Mouse (Mus musculus): Measurements from ENCODE around the gene Olfr1. TPM values are rescaled to one million over a fixed set of nuclear protein-coding genes. Genes with fewer than 3 reads are reported as not detected.

Olfr1 gene
- not detected in 2 replicates for polyA plus RNA-seq (2012; rRNA removed)

GRCm38 (mm10) chr11:73399514-73399913, at the start of gene Olfr1:
Olfr1 (minus strand) TSS chr11:73399614.
- no peaks in the 10 kb centered on the region for H3K36me3 ChIP-seq (ENCODE audit: control insufficient read depth, insufficient read depth, low read length)
- H3K27ac ChIP-seq (ENCODE audit: insufficient read depth, low read length), result no peak within 1 kb of the TSS
- TF ChIP-seq POLR2A (IDR thresholded peaks at IDR 0.05; ENCODE audit: low read depth, low read length), result no peak
- no peak for TF ChIP-seq CTCF (IDR thresholded peaks at IDR 0.05; ENCODE audit: extremely low read depth, insufficient read depth, insufficient read length, insufficient replicate concordance)
- DNase-seq (ENCODE audit: low read depth in 1 of 2, low spot score in 2 of 2), result no peak
- H3K4me1 ChIP-seq (ENCODE audit: control insufficient read depth, insufficient read depth, insufficient read length), result no peaks in the 10 kb centered on the region
- H3K4me3 ChIP-seq (ENCODE audit: extremely low read depth, insufficient read depth, insufficient read length), result no peak within 1 kb of the TSS
- H3K27me3 ChIP-seq (ENCODE audit: control insufficient read depth, insufficient read depth, low read length), result no peaks in the 10 kb centered on the region

GRCm38 (mm10) chr11:73428377-73428776, 29.0 kb upstream of the Olfr1 start, which contains the start of gene Olfr378:
Olfr378 (minus strand) TSS chr11:73428477.
- H3K27ac ChIP-seq (ENCODE audit: insufficient read depth, low read length), result no peak within 1 kb of the TSS
- no peaks in the 10 kb centered on the region for H3K4me1 ChIP-seq (ENCODE audit: control insufficient read depth, insufficient read depth, insufficient read length)
- no peaks in the 10 kb centered on the region for H3K27me3 ChIP-seq (ENCODE audit: control insufficient read depth, insufficient read depth, low read length)
- no peak within 1 kb of the TSS for H3K4me3 ChIP-seq (ENCODE audit: extremely low read depth, insufficient read depth, insufficient read length)
- DNase-seq (ENCODE audit: low read depth in 1 of 2, low spot score in 2 of 2), result no peak
- WGBS, result 87% methylated on average over 1 of the region's 1 CpGs
- no peaks in the 10 kb centered on the region for H3K36me3 ChIP-seq (ENCODE audit: control insufficient read depth, insufficient read depth, low read length)
- TF ChIP-seq POLR2A (IDR thresholded peaks at IDR 0.05; ENCODE audit: low read depth, low read length) (no peak), CTCF (IDR thresholded peaks at IDR 0.05; ENCODE audit: extremely low read depth, insufficient read depth, insufficient read length, insufficient replicate concordance) (no peak)

- Histone ChIP-seq H3K36me3 (ENCODE audit: control insufficient read depth, insufficient read depth, low read length) (no peaks in the 10 kb centered on the region), H3K4me3 (ENCODE audit: extremely low read depth, insufficient read depth, insufficient read length) (no peak overlapping the region), H3K27me3 (ENCODE audit: control insufficient read depth, insufficient read depth, low read length) (no peaks in the 10 kb centered on the region), H3K27ac (ENCODE audit: insufficient read depth, low read length) (no peak overlapping the region), H3K4me1 (ENCODE audit: control insufficient read depth, insufficient read depth, insufficient read length) (no peaks in the 10 kb centered on the region)
- TF ChIP-seq POLR2A (IDR thresholded peaks at IDR 0.05; ENCODE audit: low read depth, low read length), result no peak
- TF ChIP-seq CTCF (IDR thresholded peaks at IDR 0.05; ENCODE audit: extremely low read depth, insufficient read depth, insufficient read length, insufficient replicate concordance), result no peak
- DNase-seq (ENCODE audit: low read depth in 1 of 2, low spot score in 2 of 2), result no peak
- 75% methylated on average over 4 of the region's 4 CpGs for WGBS
These were observed 4.0 kb downstream of the Olfr1 start for GRCm38 (mm10) chr11:73395374-73395773.

GRCm38 (mm10) chr11:73370946-73371345, 28.5 kb downstream of the Olfr1 start, which contains the start of gene Olfr376:
Olfr376 (plus strand) TSS chr11:73371246.
- Histone ChIP-seq H3K4me1 (ENCODE audit: control insufficient read depth, insufficient read depth, insufficient read length) (no peaks in the 10 kb centered on the region), H3K27me3 (ENCODE audit: control insufficient read depth, insufficient read depth, low read length) (no peaks in the 10 kb centered on the region), H3K27ac (ENCODE audit: insufficient read depth, low read length) (no peak within 1 kb of the TSS), H3K36me3 (ENCODE audit: control insufficient read depth, insufficient read depth, low read length) (no peaks in the 10 kb centered on the region), H3K4me3 (ENCODE audit: extremely low read depth, insufficient read depth, insufficient read length) (no peak within 1 kb of the TSS)
- no peak for DNase-seq (ENCODE audit: low read depth in 1 of 2, low spot score in 2 of 2)
- 86% methylated on average over 2 of the region's 2 CpGs for WGBS
- TF ChIP-seq CTCF (IDR thresholded peaks at IDR 0.05; ENCODE audit: extremely low read depth, insufficient read depth, insufficient read length, insufficient replicate concordance) (no peak), POLR2A (IDR thresholded peaks at IDR 0.05; ENCODE audit: low read depth, low read length) (no peak)

GRCm38 (mm10) chr11:73350483-73350882, 48.9 kb downstream of the Olfr1 start, which contains the start of gene Olfr20:
Olfr20 (plus strand) TSS chr11:73350783.
- Histone ChIP-seq H3K27ac (ENCODE audit: insufficient read depth, low read length) (no peak within 1 kb of the TSS), H3K27me3 (ENCODE audit: control insufficient read depth, insufficient read depth, low read length) (no peaks in the 10 kb centered on the region), H3K4me3 (ENCODE audit: extremely low read depth, insufficient read depth, insufficient read length) (no peak within 1 kb of the TSS), H3K4me1 (ENCODE audit: control insufficient read depth, insufficient read depth, insufficient read length) (no peaks in the 10 kb centered on the region), H3K36me3 (ENCODE audit: control insufficient read depth, insufficient read depth, low read length) (no peaks in the 10 kb centered on the region)
- TF ChIP-seq CTCF (IDR thresholded peaks at IDR 0.05; ENCODE audit: extremely low read depth, insufficient read depth, insufficient read length, insufficient replicate concordance), result no peak
- TF ChIP-seq POLR2A (IDR thresholded peaks at IDR 0.05; ENCODE audit: low read depth, low read length), result no peak
- DNase-seq (ENCODE audit: low read depth in 1 of 2, low spot score in 2 of 2), result no peak
- WGBS, result 47% methylated on average over 3 of the region's 3 CpGs

Other genes with a start within 250 kb of the Olfr1 start
- gene P2rx5, start 239.2 kb downstream of the Olfr1 start, polyA plus RNA-seq (2012; rRNA removed), result 0.22 and 0.28 TPM in 2 replicates
- gene Emc6, start 222.6 kb downstream of the Olfr1 start, polyA plus RNA-seq (2012; rRNA removed), result 27.2 and 42.2 TPM in 2 replicates
- 17.0 and 18.7 TPM in 2 replicates for gene Tax1bp3, start 222.5 kb downstream of the Olfr1 start, polyA plus RNA-seq (2012; rRNA removed)
- gene Ctns, start 200.6 kb downstream of the Olfr1 start, polyA plus RNA-seq (2012; rRNA removed), result 10.7 and 11.9 TPM in 2 replicates
- 3.1 and 3.3 TPM in 2 replicates for gene Shpk, start 200.2 kb downstream of the Olfr1 start, polyA plus RNA-seq (2012; rRNA removed)
- gene Trpv1, start 165.3 kb downstream of the Olfr1 start, polyA plus RNA-seq (2012; rRNA removed), result not detected in 2 replicates
- 0.07 and 0.14 TPM in 2 replicates for gene Trpv3, start 132.2 kb downstream of the Olfr1 start, polyA plus RNA-seq (2012; rRNA removed)
- 0.08 TPM in 1 of 2 replicates, not detected in the other for gene Aspa, start 70.0 kb downstream of the Olfr1 start, polyA plus RNA-seq (2012; rRNA removed)
- not detected in 2 replicates for gene Gm49340, start 69.9 kb downstream of the Olfr1 start, polyA plus RNA-seq (2012; rRNA removed)
- not detected in 2 replicates for gene Spata22, start 69.9 kb downstream of the Olfr1 start, polyA plus RNA-seq (2012; rRNA removed)
- gene Olfr20, start 48.8 kb downstream of the Olfr1 start, polyA plus RNA-seq (2012; rRNA removed), result not detected in 2 replicates
- not detected in 2 replicates for gene Olfr376, start 28.4 kb downstream of the Olfr1 start, polyA plus RNA-seq (2012; rRNA removed)
- gene Olfr378, start 28.9 kb upstream of the Olfr1 start, polyA plus RNA-seq (2012; rRNA removed), result not detected in 2 replicates
- gene Olfr380, start 57.9 kb upstream of the Olfr1 start, polyA plus RNA-seq (2012; rRNA removed), result not detected in 2 replicates
- gene Olfr381, start 92.0 kb upstream of the Olfr1 start, polyA plus RNA-seq (2012; rRNA removed), result not detected in 2 replicates
- gene Olfr382, start 117.6 kb upstream of the Olfr1 start, polyA plus RNA-seq (2012; rRNA removed), result not detected in 2 replicates
- not detected in 2 replicates for gene Olfr385, start 193.4 kb upstream of the Olfr1 start, polyA plus RNA-seq (2012; rRNA removed)
- gene Olfr384, start 199.0 kb upstream of the Olfr1 start, polyA plus RNA-seq (2012; rRNA removed), result not detected in 2 replicates

All from spleen, adult 2 months (tissue).